8 mouse cellular contexts compared by ENCODE assay signal in genomic region chr10:128900698-128901097, GRCm38 (mm10). TPM values are rescaled to one million over a fixed set of nuclear protein-coding genes. Genes with fewer than 3 reads are reported as not detected.
DNase-seq lines count a peak whose midpoint lies in the region; ATAC-seq and TF ChIP-seq lines count a peak whose summit lies in the region.

Gene Cd63 (plus strand): TSS chr10:128900989.

- no peak within 1 kb of the TSS for H3K4me3 ChIP-seq in liver, embryonic 11.5 days (ENCODE audit: low read depth, low read length)
- no peak within 1 kb of the TSS for H3K4me3 ChIP-seq in heart, adult 2 months
- H3K4me3 ChIP-seq in midbrain, embryonic 13.5 days (replicated peaks), result no peak within 1 kb of the TSS

- peaks cover 14% of the 10 kb centered on the region for H3K27me3 ChIP-seq in liver, embryonic 11.5 days (replicated peaks; ENCODE audit: control insufficient read depth, insufficient read depth, low read length)
- no peaks in the 10 kb centered on the region for H3K27me3 ChIP-seq in heart, adult 2 months (ENCODE audit: control insufficient read depth, insufficient read depth, low read length)
- peaks cover 16% of the 10 kb centered on the region for H3K27me3 ChIP-seq in midbrain, embryonic 13.5 days

- no peak for TF ChIP-seq EP300 in heart, adult 2 months (IDR thresholded peaks at IDR 0.05; ENCODE audit: insufficient read depth, low read depth, low read length)

- no peak within 1 kb of the TSS for H3K9ac ChIP-seq in liver, embryonic 11.5 days (ENCODE audit: low read depth, low read length)
- no peak within 1 kb of the TSS for H3K9ac ChIP-seq in heart, adult 2 months (ENCODE audit: low read depth, low read length)
- H3K9ac ChIP-seq in midbrain, embryonic 13.5 days (replicated peaks), result no peak within 1 kb of the TSS

- ATAC-seq in liver, embryonic 11.5 days (replicated peaks; ENCODE audit: low FRiP score), result peak; percentile 35; the same call in 1 of the 2 replicates
- ATAC-seq in common myeloid progenitor, adult 5-6 weeks (replicated peaks; ENCODE audit: low read depth, poor library complexity, severe bottlenecking), result peak; percentile 43; the same call in 1 of the 2 replicates
- ATAC-seq in midbrain, embryonic 13.5 days, result no peak

- DNase-seq in liver, embryonic 11.5 days (ENCODE audit: low spot score), result no peak
- DNase-seq in liver, result no peak
- DNase-seq in heart, adult 2 months, result no peak
- DNase-seq in large intestine, adult 2 months (ENCODE audit: low read depth, low spot score), result no peak
- no peak for DNase-seq in ovary, postnatal 10 days (ENCODE audit: low spot score)
- no peak for DNase-seq in spleen, postnatal 36 days (ENCODE audit: low spot score in 2 of 2)

- no peak within 1 kb of the TSS for H3K4me2 ChIP-seq in liver, embryonic 11.5 days
- no peak within 1 kb of the TSS for H3K4me2 ChIP-seq in midbrain, embryonic 13.5 days (replicated peaks)

- TF ChIP-seq CTCF in heart, adult 2 months (IDR thresholded peaks at IDR 0.05), result no peak

- TF ChIP-seq POLR2A in heart, adult 2 months (IDR thresholded peaks at IDR 0.05; ENCODE audit: insufficient read depth, low read depth, low read length), result no peak

- no peaks in the 10 kb centered on the region; the same call in 1 of the 2 replicates for H3K4me1 ChIP-seq in liver, embryonic 11.5 days (replicated peaks; ENCODE audit: control insufficient read depth, insufficient read depth, low read length)
- H3K4me1 ChIP-seq in heart, adult 2 months (ENCODE audit: control insufficient read depth, insufficient read depth, low read length), result no peaks in the 10 kb centered on the region
- peaks cover 9% of the 10 kb centered on the region for H3K4me1 ChIP-seq in midbrain, embryonic 13.5 days (replicated peaks)

- intact Hi-C loops in heart, adult 2 months (cut with DNase I), result no loop called here

- no peak within 1 kb of the TSS for H3K27ac ChIP-seq in liver, embryonic 11.5 days (ENCODE audit: low read depth, low read length)
- H3K27ac ChIP-seq in heart, adult 2 months, result no peak within 1 kb of the TSS
- H3K27ac ChIP-seq in midbrain, embryonic 13.5 days, result no peak within 1 kb of the TSS

- H3K9me3 ChIP-seq in liver, embryonic 11.5 days (ENCODE audit: control insufficient read depth, low read length), result no peaks in the 10 kb centered on the region
- H3K9me3 ChIP-seq in midbrain, embryonic 13.5 days, result no peaks in the 10 kb centered on the region

- WGBS in liver, embryonic 11.5 days, result 86% methylated on average over 3 of the region's 3 CpGs
- WGBS in heart, adult 2 months, result 68% methylated on average over 3 of the region's 3 CpGs
- 41% methylated on average over 3 of the region's 3 CpGs for WGBS in large intestine, adult 2 months
- 87% methylated on average over 3 of the region's 3 CpGs for WGBS in midbrain, embryonic 13.5 days

- H3K36me3 ChIP-seq in liver, embryonic 11.5 days (ENCODE audit: control insufficient read depth, insufficient read depth, low read length), result no peaks in the 10 kb centered on the region
- no peaks in the 10 kb centered on the region for H3K36me3 ChIP-seq in heart, adult 2 months (ENCODE audit: control insufficient read depth, insufficient read depth, low read length)
- H3K36me3 ChIP-seq in midbrain, embryonic 13.5 days, result no peaks in the 10 kb centered on the region

- H3K79me2 ChIP-seq in heart, adult 2 months (replicated peaks; ENCODE audit: control insufficient read depth, insufficient read depth, low read length), result no peaks in the 10 kb centered on the region

RNA-seq across cellular contexts. Expression of gene Cd63, which starts in this region (rescaled TPM):
- 193 and 198 TPM in 2 replicates for polyA plus RNA-seq in liver, embryonic 11.5 days (2014; fragmentation: Nextera tagmentation; extraction: Ambion mirVana)
- 38.5 and 39.6 TPM in 2 replicates for total RNA-seq in common myeloid progenitor, adult 5-6 weeks (2017)
- 100 to 1,000 TPM; 132 to 156 TPM for total RNA-seq in heart, adult 2 months (2021)
- 83.2 and 101 TPM in 2 replicates for polyA plus RNA-seq in heart, adult 2 months (2012; rRNA removed)
- 130 and 137 TPM in 2 replicates for polyA plus RNA-seq in large intestine, adult 2 months (2012; rRNA removed)
- polyA plus RNA-seq in midbrain, embryonic 13.5 days (2015; fragmentation: Nextera tagmentation; extraction: Ambion mirVana), result 127 and 141 TPM in 2 replicates
